Mouse (Mus musculus): ENCODE results near the gene Mtcl1. TPM values are rescaled to one million over a fixed set of nuclear protein-coding genes. Genes with fewer than 3 reads are reported as not detected.

Mtcl1 gene
- polyA plus RNA-seq, 1 experiment from 2014 or later: 3.5 TPM

DNA sequence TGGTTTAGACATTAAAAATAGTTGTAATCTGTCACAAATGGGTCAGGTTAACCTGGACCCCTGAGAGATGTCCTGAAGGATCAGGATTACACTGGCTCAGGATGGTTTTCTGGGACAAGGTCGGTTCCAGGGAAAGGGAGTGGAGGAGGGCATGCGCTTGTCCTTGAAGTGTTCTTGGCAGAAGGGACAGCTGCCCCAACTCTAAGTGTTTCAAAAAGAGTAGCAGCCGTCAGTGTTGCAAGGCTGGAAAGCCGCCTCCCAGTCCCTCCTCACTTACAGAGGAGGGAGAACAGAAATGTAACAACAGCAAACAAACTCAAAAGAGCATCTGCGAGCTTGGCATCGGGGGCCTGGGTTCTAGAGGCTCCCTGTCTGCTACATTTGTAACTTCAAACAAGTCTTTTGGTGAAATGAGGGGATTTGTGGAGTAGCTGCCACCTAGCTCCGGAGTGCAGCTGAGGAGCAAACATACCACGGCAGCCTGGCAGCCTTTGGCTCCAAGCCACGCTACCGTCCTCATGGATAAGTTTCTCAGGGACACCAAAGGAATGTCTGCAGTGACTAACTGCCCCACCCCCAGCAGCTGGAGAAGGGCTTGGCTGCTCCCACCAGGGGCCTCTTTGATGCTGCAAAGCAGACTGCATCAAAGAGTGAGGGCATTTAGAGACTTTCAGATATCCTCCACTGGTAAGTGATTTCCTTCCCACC, 44.5 kb downstream of the Mtcl1 start:
- DNase-seq (ENCODE audit: low spot score) (peak; percentile 60), ATAC-seq (replicated peaks; ENCODE audit: low FRiP score, low read depth) (peak; percentile 65; the same call in 1 of the 2 replicates)
- H3K4me1 ChIP-seq (replicated peaks; ENCODE audit: insufficient read depth, low read length): peaks cover 24% of the 10 kb centered on the region
- 19% methylated on average over 10 of the region's 10 CpGs for WGBS
- H3K27me3 ChIP-seq (ENCODE audit: insufficient read depth, low read length): no peaks in the 10 kb centered on the region
- 0 out of 2 replicates have a peak, but pooled peaks have one; percentile 2 for TF ChIP-seq CTCF (IDR thresholded peaks at IDR 0.05; ENCODE audit: low read depth)
- no peaks in the 10 kb centered on the region for H3K9me3 ChIP-seq (replicated peaks; ENCODE audit: low read length)
- H3K36me3 ChIP-seq (ENCODE audit: insufficient read depth, low read length): no peaks in the 10 kb centered on the region
- no peak overlapping the region for H3K4me3 ChIP-seq (replicated peaks; ENCODE audit: low read depth, low read length)
- H3K9ac ChIP-seq (ENCODE audit: low read depth, low read length): no peak overlapping the region
- H3K27ac ChIP-seq: no peak overlapping the region
- 0 out of 2 replicates have a peak overlapping the region, but pooled peaks have one; percentile 18 for H3K4me2 ChIP-seq (ENCODE audit: low read length)

DNA sequence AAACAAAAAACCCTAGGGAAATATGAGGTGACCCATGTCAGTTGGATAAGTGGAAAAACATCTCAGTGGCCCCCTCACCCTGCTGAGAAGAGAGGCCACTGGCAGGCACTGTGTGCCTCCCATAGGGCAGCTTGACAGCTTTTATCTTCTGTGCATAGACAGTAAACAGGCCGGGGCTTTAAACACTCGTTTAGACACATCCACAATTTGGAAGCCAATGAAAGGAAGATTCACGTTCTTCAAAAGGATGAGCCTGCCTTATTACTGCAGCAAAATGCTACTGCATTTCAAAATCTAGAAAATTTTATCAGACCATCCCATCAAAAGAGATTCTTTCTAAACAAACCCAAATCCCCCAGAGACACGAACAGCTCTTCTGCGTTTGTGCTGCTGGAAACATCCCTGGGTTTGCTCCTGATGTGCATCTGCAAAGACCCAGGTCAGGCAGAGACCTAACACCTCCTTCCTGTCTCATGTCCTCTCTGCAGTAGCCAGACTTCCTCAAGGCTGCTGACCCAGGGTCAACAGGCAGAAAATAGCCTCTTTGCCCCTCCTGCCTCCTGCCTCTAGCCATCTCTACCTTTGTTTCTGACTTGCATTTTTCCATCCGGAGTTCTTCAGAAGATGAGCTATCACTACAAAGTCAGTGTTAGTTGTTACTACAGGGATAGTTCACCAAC, 46.6 kb downstream of the Mtcl1 start:
- no peak overlapping the region for H3K27ac ChIP-seq
- no peaks in the 10 kb centered on the region for H3K9me3 ChIP-seq (replicated peaks; ENCODE audit: low read length)
- H3K4me1 ChIP-seq (replicated peaks; ENCODE audit: insufficient read depth, low read length): peaks cover 24% of the 10 kb centered on the region
- TF ChIP-seq CTCF (IDR thresholded peaks at IDR 0.05; ENCODE audit: low read depth): no peak
- H3K9ac ChIP-seq (ENCODE audit: low read depth, low read length): no peak overlapping the region
- ATAC-seq (replicated peaks; ENCODE audit: low FRiP score, low read depth) (no peak), DNase-seq (ENCODE audit: low spot score) (no peak)
- no peak overlapping the region for H3K4me2 ChIP-seq (ENCODE audit: low read length)
- no peaks in the 10 kb centered on the region for H3K27me3 ChIP-seq (ENCODE audit: insufficient read depth, low read length)
- no peaks in the 10 kb centered on the region for H3K36me3 ChIP-seq (ENCODE audit: insufficient read depth, low read length)
- H3K4me3 ChIP-seq (replicated peaks; ENCODE audit: low read depth, low read length): no peak overlapping the region
- WGBS: 36% methylated on average over 6 of the region's 6 CpGs

DNA sequence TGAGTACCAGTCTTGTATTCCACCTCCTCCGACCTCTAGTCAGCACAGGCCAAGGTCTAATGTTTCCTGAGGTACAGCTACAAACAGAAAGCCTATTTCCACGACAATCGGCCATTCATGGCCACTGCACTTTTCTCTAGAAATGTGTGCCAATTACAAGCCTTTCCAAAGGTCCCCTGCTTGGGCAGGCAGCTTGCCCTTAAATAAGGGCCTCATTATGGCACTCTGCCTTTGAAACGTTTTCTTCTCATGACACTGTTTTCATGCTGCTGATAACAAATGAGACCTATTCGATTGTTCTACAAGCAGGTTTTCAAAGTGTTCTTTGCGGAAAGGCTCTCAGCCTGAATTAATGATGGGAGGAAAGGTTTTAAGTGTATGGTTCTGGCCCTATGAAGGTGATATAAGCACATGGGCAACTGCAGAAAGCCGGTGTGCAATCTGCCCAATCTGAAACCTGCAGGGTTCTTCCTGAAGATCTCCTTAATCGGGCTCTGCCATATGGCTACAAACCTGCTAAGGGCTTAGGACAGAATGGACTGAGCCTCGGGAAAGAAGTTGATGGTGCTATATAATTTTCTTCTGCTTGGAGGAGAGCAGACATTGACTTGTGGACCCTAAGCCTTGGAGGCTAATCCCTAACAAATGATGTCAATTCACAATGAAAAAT, 47.8 kb downstream of the Mtcl1 start:
- TF ChIP-seq CTCF (IDR thresholded peaks at IDR 0.05; ENCODE audit: low read depth): no peak
- Histone ChIP-seq H3K27me3 (ENCODE audit: insufficient read depth, low read length) (no peaks in the 10 kb centered on the region), H3K4me2 (ENCODE audit: low read length) (no peak overlapping the region), H3K27ac (no peak overlapping the region), H3K9ac (ENCODE audit: low read depth, low read length) (no peak overlapping the region), H3K4me3 (replicated peaks; ENCODE audit: low read depth, low read length) (no peak overlapping the region), H3K9me3 (replicated peaks; ENCODE audit: low read length) (no peaks in the 10 kb centered on the region), H3K36me3 (ENCODE audit: insufficient read depth, low read length) (no peaks in the 10 kb centered on the region), H3K4me1 (replicated peaks; ENCODE audit: insufficient read depth, low read length) (peaks cover 21% of the 10 kb centered on the region)
- 55% methylated on average over 9 of the region's 9 CpGs for WGBS
- ATAC-seq (replicated peaks; ENCODE audit: low FRiP score, low read depth) (no peak), DNase-seq (ENCODE audit: low spot score) (no peak)

DNA sequence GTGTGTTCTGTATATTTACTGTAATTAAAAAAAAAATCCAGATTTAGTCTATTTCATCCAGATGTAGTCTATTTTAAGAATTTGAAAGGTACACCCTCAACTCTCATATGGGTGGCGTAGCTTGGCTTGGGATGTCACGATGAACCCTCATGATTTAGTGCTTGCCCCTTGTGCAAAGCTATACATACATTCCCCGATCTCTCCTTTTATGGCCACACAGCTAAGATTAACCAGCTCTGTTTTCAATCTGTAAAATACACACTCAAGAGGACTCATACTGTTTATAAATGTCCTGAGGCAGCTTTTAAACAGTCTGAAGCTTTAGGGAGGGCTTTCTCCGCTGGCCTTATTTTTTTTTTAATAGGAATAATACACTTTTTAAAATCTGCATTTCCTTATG, 49.8 kb downstream of the Mtcl1 start:
- H3K9me3 ChIP-seq (replicated peaks; ENCODE audit: low read length): no peaks in the 10 kb centered on the region
- WGBS: 71% methylated on average over 4 of the region's 4 CpGs
- no peak overlapping the region for H3K4me2 ChIP-seq (ENCODE audit: low read length)
- DNase-seq (ENCODE audit: low spot score) (no peak), ATAC-seq (replicated peaks; ENCODE audit: low FRiP score, low read depth) (no peak)
- H3K9ac ChIP-seq (ENCODE audit: low read depth, low read length): no peak overlapping the region
- H3K27ac ChIP-seq: no peak overlapping the region
- no peak overlapping the region for H3K4me3 ChIP-seq (replicated peaks; ENCODE audit: low read depth, low read length)
- no peaks in the 10 kb centered on the region for H3K27me3 ChIP-seq (ENCODE audit: insufficient read depth, low read length)
- TF ChIP-seq CTCF (IDR thresholded peaks at IDR 0.05; ENCODE audit: low read depth): no peak
- peaks cover 12% of the 10 kb centered on the region; the same call in 1 of the 2 replicates for H3K4me1 ChIP-seq (replicated peaks; ENCODE audit: insufficient read depth, low read length)
- H3K36me3 ChIP-seq (ENCODE audit: insufficient read depth, low read length): no peaks in the 10 kb centered on the region

DNA sequence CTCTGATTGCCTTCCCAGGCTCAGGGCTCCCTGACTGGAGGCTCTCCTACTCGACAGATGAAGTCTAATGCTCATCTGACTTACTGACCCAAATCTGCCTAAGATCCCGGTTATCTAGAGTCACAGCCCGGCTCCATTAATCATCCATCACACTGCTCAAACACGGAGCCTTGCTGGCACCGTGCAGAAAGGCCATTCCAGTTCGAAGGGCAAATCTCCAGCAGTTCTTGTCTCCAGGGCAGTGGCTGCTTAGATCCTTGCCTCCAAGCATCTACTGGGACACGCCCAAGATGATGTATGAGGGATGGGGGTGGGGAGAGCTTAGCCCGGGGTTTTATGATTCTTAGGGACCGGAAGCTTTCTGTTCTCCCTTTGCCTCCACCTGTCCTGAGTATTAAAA, 55.0 kb downstream of the Mtcl1 start:
- Histone ChIP-seq H3K36me3 (ENCODE audit: insufficient read depth, low read length) (no peaks in the 10 kb centered on the region), H3K4me1 (replicated peaks; ENCODE audit: insufficient read depth, low read length) (no peaks in the 10 kb centered on the region), H3K27me3 (ENCODE audit: insufficient read depth, low read length) (no peaks in the 10 kb centered on the region), H3K4me2 (ENCODE audit: low read length) (no peak overlapping the region), H3K27ac (no peak overlapping the region), H3K9me3 (replicated peaks; ENCODE audit: low read length) (no peaks in the 10 kb centered on the region), H3K9ac (ENCODE audit: low read depth, low read length) (no peak overlapping the region), H3K4me3 (replicated peaks; ENCODE audit: low read depth, low read length) (no peak overlapping the region)
- WGBS: 30% methylated on average over 9 of the region's 9 CpGs
- ATAC-seq (replicated peaks; ENCODE audit: low FRiP score, low read depth): no peak
- no peak for DNase-seq (ENCODE audit: low spot score)
- TF ChIP-seq CTCF (IDR thresholded peaks at IDR 0.05; ENCODE audit: low read depth): no peak

DNA sequence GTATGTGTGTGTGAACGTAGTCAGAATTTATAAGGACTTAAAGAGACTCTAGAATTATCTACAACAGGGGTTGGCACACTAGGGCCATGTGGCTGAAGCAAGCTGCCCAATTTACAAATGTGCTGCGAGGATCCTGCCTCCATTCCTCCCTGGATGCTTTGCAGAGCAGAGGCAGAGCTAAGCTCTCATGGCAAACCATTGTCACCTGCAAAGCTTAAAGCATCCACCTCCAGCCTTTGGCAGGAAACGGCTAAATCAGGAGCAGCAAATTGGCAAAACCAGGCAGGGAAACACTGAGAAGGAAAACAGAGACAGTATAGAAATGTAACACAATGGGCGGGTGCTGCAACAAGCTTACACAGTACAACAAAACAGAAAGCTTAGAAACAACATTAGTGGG, 61.2 kb downstream of the Mtcl1 start:
- Histone ChIP-seq H3K4me2 (ENCODE audit: low read length) (no peak overlapping the region), H3K27me3 (ENCODE audit: insufficient read depth, low read length) (no peaks in the 10 kb centered on the region), H3K36me3 (ENCODE audit: insufficient read depth, low read length) (0 out of 2 replicates have a peak, but pooled peaks cover 2% of the 10 kb centered on the region), H3K4me3 (replicated peaks; ENCODE audit: low read depth, low read length) (no peak overlapping the region), H3K9ac (ENCODE audit: low read depth, low read length) (no peak overlapping the region), H3K9me3 (replicated peaks; ENCODE audit: low read length) (no peaks in the 10 kb centered on the region), H3K4me1 (replicated peaks; ENCODE audit: insufficient read depth, low read length) (no peaks in the 10 kb centered on the region), H3K27ac (no peak overlapping the region)
- TF ChIP-seq CTCF (IDR thresholded peaks at IDR 0.05; ENCODE audit: low read depth): no peak
- ATAC-seq (replicated peaks; ENCODE audit: low FRiP score, low read depth): no peak
- DNase-seq (ENCODE audit: low spot score): no peak
- 89% methylated on average over 4 of the region's 4 CpGs for WGBS
